Mouse (Mus musculus) heart, adult 2 months (tissue): ENCODE data around the gene Tepsin.

Source experiments
- CTCF ChIP-seq: fragments of 200-600 bp; IDR thresholded peaks from 2 replicates; pipeline ENCODE4 v1.8.1; 2022; ENCODE audit warnings: antibody characterized with exemption, mild to moderate bottlenecking, moderate library complexity
- EP300 ChIP-seq: fragments of 200-500 bp; IDR thresholded peaks from 2 replicates; pipeline ENCODE4 v1.6.1; 2011; ENCODE audit warnings: low read depth, low read length, control low read depth; ENCODE audit not compliant: insufficient read depth
- POLR2A ChIP-seq: fragments of 200-500 bp; IDR thresholded peaks from 2 replicates; pipeline ENCODE4 v1.6.1; 2011; ENCODE audit warnings: mild to moderate bottlenecking, low read depth, low read length, control low read depth; ENCODE audit not compliant: insufficient read depth

DNA sequence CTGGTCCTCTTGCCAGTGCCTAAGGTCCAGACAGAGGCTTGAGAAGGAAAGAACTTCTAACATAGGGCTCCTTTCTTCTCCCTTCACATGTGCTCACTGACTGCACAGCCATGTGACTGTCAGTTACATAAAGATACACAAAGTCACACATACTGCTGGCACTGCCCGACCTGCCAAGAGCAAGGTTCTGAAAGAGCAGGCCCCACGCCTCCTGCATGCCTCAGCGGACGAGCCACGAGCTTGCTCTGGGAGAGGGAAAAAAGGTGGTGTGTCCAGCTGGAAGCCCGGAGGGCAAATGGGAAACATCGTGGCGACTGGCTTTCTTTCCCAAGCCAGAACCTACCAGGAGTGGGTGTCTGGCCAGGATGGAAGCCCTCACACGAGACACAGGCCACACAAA, 9.3 kb upstream of the Tepsin start:
- no peak for TF ChIP-seq POLR2A
- TF ChIP-seq CTCF: no peak
- no peak for TF ChIP-seq EP300
